28 mouse cellular contexts compared by ENCODE assay signal in genomic region chrX:145498691-145499090, GRCm38 (mm10). TPM values are rescaled to one million over a fixed set of nuclear protein-coding genes. Genes with fewer than 3 reads are reported as not detected.
DNase-seq lines count a peak whose midpoint lies in the region; ATAC-seq and TF ChIP-seq lines count a peak whose summit lies in the region.
"Had no signal": no experiment of that assay in that cellular context is flagged by ENCODE, and none has a peak within 500 bp of the region (broad histone marks: within the 10 kb centered on the region; RNA-seq: fewer than 3 reads in every experiment).

No protein-coding gene starts in this region.

- no peak for DNase-seq in gastrocnemius, adult 2 months
- DNase-seq in gastrocnemius, postnatal 4 days (ENCODE audit: low spot score in 2 of 2), result no peak
- DNase-seq in 3T3-L1 (ENCODE audit: low read depth, low spot score), result peak; percentile 91
- DNase-seq in embryonic facial prominence, embryonic 11.5 days (ENCODE audit: low spot score), result peak; percentile 59
- DNase-seq in layer of hippocampus, adult 2 months (ENCODE audit: low spot score in 2 of 2), result no peak
- no peak for DNase-seq in retina, embryonic 14.5 days (ENCODE audit: low spot score)
- no peak for DNase-seq in MN1 (ENCODE audit: low spot score)
- DNase-seq: adrenal gland, adult 8-10 months; cerebellum, adult 8-10 months; cerebellum, postnatal 25 days; heart, postnatal 10 days; kidney, adult 18-20 months; kidney, postnatal 10 days; lung, postnatal 36 days; thymus, postnatal 4 days had no signal

- peak overlapping the region; percentile 65 for H3K27ac ChIP-seq in gastrocnemius, adult 2 months
- H3K27ac ChIP-seq in embryonic facial prominence, embryonic 11.5 days (replicated peaks; ENCODE audit: low read depth, low read length), result no peak overlapping the region
- H3K27ac ChIP-seq in limb, embryonic 13.5 days, result no peak overlapping the region
- H3K27ac ChIP-seq in layer of hippocampus, adult 2 months, result no peak overlapping the region
- H3K27ac ChIP-seq: forebrain, embryonic 10.5 days; forebrain, embryonic 15.5 days; heart, embryonic 13.5 days; hindbrain, embryonic 15.5 days; left cerebral cortex, adult 2 months; liver, embryonic 15.5 days; lung, embryonic 15.5 days; midbrain, embryonic 12.5 days; neural tube, embryonic 13.5 days had no signal

- H3K27me3 ChIP-seq in embryonic facial prominence, embryonic 11.5 days (ENCODE audit: control insufficient read depth, insufficient read depth, low read length), result no peaks in the 10 kb centered on the region
- 0 out of 2 replicates have a peak, but pooled peaks cover 2% of the 10 kb centered on the region for H3K27me3 ChIP-seq in limb, embryonic 13.5 days
- H3K27me3 ChIP-seq: forebrain, embryonic 15.5 days; heart, embryonic 13.5 days; hindbrain, embryonic 15.5 days; lung, embryonic 15.5 days; neural tube, embryonic 13.5 days had no signal

- TF ChIP-seq CTCF in gastrocnemius, adult 2 months (IDR thresholded peaks at IDR 0.05), result no peak
- TF ChIP-seq CTCF in layer of hippocampus, adult 2 months (conservative IDR thresholded peaks at IDR 0.05), result no peak

- H3K36me3 ChIP-seq in embryonic facial prominence, embryonic 11.5 days (replicated peaks; ENCODE audit: control insufficient read depth, insufficient read depth, low read depth, low read length), result no peaks in the 10 kb centered on the region
- H3K36me3 ChIP-seq in limb, embryonic 13.5 days, result no peaks in the 10 kb centered on the region
- H3K36me3 ChIP-seq: forebrain, embryonic 10.5 days; forebrain, embryonic 15.5 days; heart, embryonic 13.5 days; hindbrain, embryonic 15.5 days; liver, embryonic 15.5 days; lung, embryonic 15.5 days; midbrain, embryonic 12.5 days; neural tube, embryonic 13.5 days had no signal

- no peak overlapping the region for H3K4me2 ChIP-seq in embryonic facial prominence, embryonic 11.5 days (ENCODE audit: low read depth, low read length)
- H3K4me2 ChIP-seq in limb, embryonic 13.5 days (replicated peaks), result no peak overlapping the region
- H3K4me2 ChIP-seq: forebrain, embryonic 15.5 days; heart, embryonic 13.5 days; hindbrain, embryonic 15.5 days; liver, embryonic 15.5 days; lung, embryonic 15.5 days; midbrain, embryonic 12.5 days; neural tube, embryonic 13.5 days had no signal

- no peaks in the 10 kb centered on the region for H3K4me1 ChIP-seq in embryonic facial prominence, embryonic 11.5 days (ENCODE audit: control insufficient read depth, insufficient read depth, low read length)
- peaks cover 19% of the 10 kb centered on the region; the same call in 1 of the 2 replicates for H3K4me1 ChIP-seq in limb, embryonic 13.5 days
- H3K4me1 ChIP-seq: hindbrain, embryonic 15.5 days; liver, embryonic 15.5 days; lung, embryonic 15.5 days had no signal

- no peak for ATAC-seq in embryonic facial prominence, embryonic 11.5 days (replicated peaks; ENCODE audit: insufficient number of reproducible peaks, low FRiP score, low TSS enrichment, low read depth)
- peak; percentile 71; the same call in 1 of the 2 replicates for ATAC-seq in limb, embryonic 13.5 days (ENCODE audit: low FRiP score, low read depth)
- ATAC-seq: activated CD4-positive, CD25-positive, alpha-beta regulatory T cell, adult 4 months; forebrain, embryonic 15.5 days; inflammation-experienced regulatory T-cells, adult 6 months had no signal

- H3K4me3 ChIP-seq in gastrocnemius, adult 2 months, result no peak overlapping the region
- no peak overlapping the region for H3K4me3 ChIP-seq in embryonic facial prominence, embryonic 11.5 days (ENCODE audit: low read depth, low read length)
- H3K4me3 ChIP-seq in limb, embryonic 13.5 days, result no peak overlapping the region
- no peak overlapping the region for H3K4me3 ChIP-seq in layer of hippocampus, adult 2 months
- H3K4me3 ChIP-seq: forebrain, embryonic 10.5 days; forebrain, embryonic 15.5 days; heart, embryonic 13.5 days; hindbrain, embryonic 15.5 days; left cerebral cortex, adult 2 months; liver, embryonic 15.5 days; lung, embryonic 15.5 days; midbrain, embryonic 12.5 days; neural tube, embryonic 13.5 days had no signal

- no peak overlapping the region for H3K9ac ChIP-seq in embryonic facial prominence, embryonic 11.5 days (replicated peaks; ENCODE audit: low read length)
- no peak overlapping the region for H3K9ac ChIP-seq in limb, embryonic 13.5 days
- H3K9ac ChIP-seq: forebrain, embryonic 15.5 days; heart, embryonic 13.5 days; hindbrain, embryonic 15.5 days; liver, embryonic 15.5 days; lung, embryonic 15.5 days; midbrain, embryonic 12.5 days; neural tube, embryonic 13.5 days had no signal

- WGBS in embryonic facial prominence, embryonic 11.5 days, result 41% methylated on average over 4 of the region's 4 CpGs
- 20% methylated on average over 4 of the region's 4 CpGs for WGBS in limb, embryonic 13.5 days

- intact Hi-C loops in gastrocnemius, adult 2 months (cut with DNase I), result no loop called here

- no peaks in the 10 kb centered on the region for H3K9me3 ChIP-seq in embryonic facial prominence, embryonic 11.5 days (replicated peaks; ENCODE audit: control insufficient read depth, low read length)
- H3K9me3 ChIP-seq in limb, embryonic 13.5 days, result no peaks in the 10 kb centered on the region
- H3K9me3 ChIP-seq: forebrain, embryonic 10.5 days; forebrain, embryonic 15.5 days; heart, embryonic 13.5 days; hindbrain, embryonic 15.5 days; liver, embryonic 15.5 days; lung, embryonic 15.5 days; midbrain, embryonic 12.5 days; neural tube, embryonic 13.5 days had no signal

RNA-seq across cellular contexts. Expression of gene Amot, which starts 6.3 kb away (rescaled TPM):
- 100 to 1,000 TPM in 1 of 2 experiments, 10 to 100 TPM in 1; 82.8 to 116 TPM for total RNA-seq in gastrocnemius, adult 2 months (2021)
- total RNA-seq in gastrocnemius, postnatal 4 days (2021), result 100 to 1,000 TPM; 163 to 171 TPM
- 43.3 and 48.1 TPM in 2 replicates for polyA plus RNA-seq in embryonic facial prominence, embryonic 11.5 days (2014; fragmentation: Nextera tagmentation; extraction: Ambion mirVana)
- 57.8 and 60.6 TPM in 2 replicates for polyA plus RNA-seq in limb, embryonic 13.5 days (2015; fragmentation: Nextera tagmentation; extraction: Ambion mirVana)
- 10 to 100 TPM; 26.7 to 31.9 TPM for total RNA-seq in layer of hippocampus, adult 2 months (2021)
- total RNA-seq: MEL had no signal

Comparison
In these comparisons a context has a peak if more than half of its experiments do, and no peak if none do; other contexts are left out.
1. DNase-seq: peak in 3T3-L1 (single experiment) and embryonic facial prominence, embryonic 11.5 days (single experiment); none in gastrocnemius, adult 2 months (single experiment), gastrocnemius, postnatal 4 days (0 of 2), layer of hippocampus, adult 2 months (0 of 2), retina, embryonic 14.5 days (single experiment) and MN1 (single experiment).